Mouse (Mus musculus) forebrain, embryonic 12.5 days (tissue): ENCODE measurements around the gene Mff. TPM values are rescaled to one million over a fixed set of nuclear protein-coding genes. Genes with fewer than 3 reads are reported as not detected.

Source experiments
- ATAC-seq: fragments of 200-750 bp; cut with Nextera tagmentation; 2 replicates; pipeline ENCODE4 v1.8.0; 2017; ENCODE audit warnings: moderate TSS enrichment; ENCODE audit not compliant: low FRiP score
- H3K27ac ChIP-seq: fragments of 300-500 bp; sonication (generic); 2 replicates; pipeline ENCODE4 v1.5.1; 2016; ENCODE audit warnings: mild to moderate bottlenecking
- H3K27me3 ChIP-seq: fragments of 300-500 bp; sonication (generic); 2 replicates; pipeline ENCODE4 v1.6.1; 2016; ENCODE audit warnings: mild to moderate bottlenecking
- H3K36me3 ChIP-seq: fragments of 300-500 bp; sonication (generic); replicated peaks from 2 replicates; pipeline ENCODE4 v1.6.1; 2016; ENCODE audit warnings: mild to moderate bottlenecking
- H3K4me1 ChIP-seq: fragments of 300-500 bp; sonication (generic); 2 replicates; pipeline ENCODE4 v1.6.1; 2016
- H3K4me2 ChIP-seq: fragments of 300-500 bp; sonication (generic); 2 replicates; pipeline ENCODE4 v1.6.1; 2016; ENCODE audit warnings: mild to moderate bottlenecking, moderate library complexity
- H3K4me3 ChIP-seq: fragments of 300-500 bp; sonication (generic); replicated peaks from 2 replicates; pipeline ENCODE4 v1.5.1; 2016; ENCODE audit warnings: mild to moderate bottlenecking
- H3K9ac ChIP-seq: fragments of 300-500 bp; sonication (generic); 2 replicates; pipeline ENCODE4 v1.6.1; 2016; ENCODE audit warnings: mild to moderate bottlenecking
- H3K9me3 ChIP-seq: fragments of 300-500 bp; sonication (generic); 2 replicates; pipeline ENCODE4 v1.6.1; 2016
- WGBS: fragments of 180-500 bp; shearing (Covaris S2); methylation state at CpG from one replicate; pipeline ENCODE4 v1.1.7; 2016; 5-methylcytosine and 5-hydroxymethylcytosine counted together
- polyA plus RNA-seq: library from polyadenylated mRNA; unstranded; fragments of >200 nt; fragmentation: Nextera tagmentation; extraction: Ambion mirVana; gene quantifications from 2 replicates; pipeline ENCODE4 v1.2.1, GENCODE M21; 2016

Mff gene
- polyA plus RNA-seq, 1 experiment from 2014 or later, result 285 TPM

- Histone ChIP-seq H3K9me3 (no peaks in the 10 kb centered on the region), H3K36me3 (peaks cover 20% of the 10 kb centered on the region), H3K4me3 (no peak overlapping the region), H3K4me1 (no peaks in the 10 kb centered on the region), H3K27me3 (no peaks in the 10 kb centered on the region), H3K9ac (no peak overlapping the region), H3K27ac (no peak overlapping the region), H3K4me2 (no peak overlapping the region)
- 93% methylated on average over 3 of the region's 3 CpGs for WGBS
- ATAC-seq, result no peak
Observed at GRCm38 (mm10) chr1:82743962-82744361, 19.3 kb downstream of the Mff start.

GRCm38 (mm10) chr1:82746408-82746807 lies 21.7 kb downstream of the Mff start:
- Histone ChIP-seq H3K9ac (no peak overlapping the region), H3K4me2 (no peak overlapping the region), H3K9me3 (no peaks in the 10 kb centered on the region), H3K4me3 (no peak overlapping the region), H3K4me1 (no peaks in the 10 kb centered on the region), H3K27ac (no peak overlapping the region), H3K27me3 (no peaks in the 10 kb centered on the region), H3K36me3 (peaks cover 17% of the 10 kb centered on the region)
- 89% methylated on average over 4 of the region's 4 CpGs for WGBS
- ATAC-seq, result no peak

GRCm38 (mm10) chr1:82747714-82748452 lies 23.2 kb downstream of the Mff start:
- H3K4me2 ChIP-seq, result no peak overlapping the region
- no peaks in the 10 kb centered on the region for H3K27me3 ChIP-seq
- no peak overlapping the region for H3K9ac ChIP-seq
- H3K36me3 ChIP-seq, result peaks cover 16% of the 10 kb centered on the region
- 86% methylated on average over 2 of the region's 2 CpGs for WGBS
- no peak for ATAC-seq
- no peaks in the 10 kb centered on the region for H3K9me3 ChIP-seq
- H3K4me1 ChIP-seq, result no peaks in the 10 kb centered on the region
- H3K4me3 ChIP-seq, result no peak overlapping the region
- no peak overlapping the region for H3K27ac ChIP-seq

- H3K4me1 ChIP-seq, result no peaks in the 10 kb centered on the region
- no peaks in the 10 kb centered on the region for H3K27me3 ChIP-seq
- no peaks in the 10 kb centered on the region for H3K9me3 ChIP-seq
- WGBS, result 88% methylated on average over 1 of the region's 1 CpGs
- H3K27ac ChIP-seq, result no peak overlapping the region
- H3K4me3 ChIP-seq, result no peak overlapping the region
- no peak overlapping the region for H3K4me2 ChIP-seq
- no peak for ATAC-seq
- no peak overlapping the region for H3K9ac ChIP-seq
- peaks cover 24% of the 10 kb centered on the region for H3K36me3 ChIP-seq
Observed at GRCm38 (mm10) chr1:82759520-82759919, 34.8 kb downstream of the Mff start.

- Histone ChIP-seq H3K36me3 (peaks cover 7% of the 10 kb centered on the region), H3K4me3 (no peak overlapping the region), H3K9ac (no peak overlapping the region), H3K27me3 (no peaks in the 10 kb centered on the region), H3K27ac (no peak overlapping the region), H3K4me2 (no peak overlapping the region), H3K9me3 (no peaks in the 10 kb centered on the region), H3K4me1 (no peaks in the 10 kb centered on the region)
- no peak for ATAC-seq
- WGBS, result 92% methylated on average over 8 of the region's 8 CpGs
Observed at GRCm38 (mm10) chr1:82761454-82762169, 36.9 kb downstream of the Mff start.

- 85% methylated on average over 1 of the region's 1 CpGs for WGBS
- Histone ChIP-seq H3K4me1 (no peaks in the 10 kb centered on the region), H3K27me3 (no peaks in the 10 kb centered on the region), H3K4me2 (no peak overlapping the region), H3K4me3 (no peak overlapping the region), H3K9me3 (no peaks in the 10 kb centered on the region), H3K27ac (no peak overlapping the region), H3K9ac (no peak overlapping the region), H3K36me3 (peaks cover 7% of the 10 kb centered on the region)
- no peak for ATAC-seq
Observed at GRCm38 (mm10) chr1:82762274-82762673, 37.6 kb downstream of the Mff start.

GRCm38 (mm10) chr1:82766227-82766626 lies 41.5 kb downstream of the Mff start:
- WGBS, result 81% methylated on average over 1 of the region's 1 CpGs
- H3K4me3 ChIP-seq, result no peak overlapping the region
- no peaks in the 10 kb centered on the region for H3K9me3 ChIP-seq
- H3K36me3 ChIP-seq, result peaks cover 7% of the 10 kb centered on the region
- ATAC-seq, result no peak
- H3K4me2 ChIP-seq, result no peak overlapping the region
- no peaks in the 10 kb centered on the region for H3K4me1 ChIP-seq
- H3K9ac ChIP-seq, result no peak overlapping the region
- H3K27me3 ChIP-seq, result no peaks in the 10 kb centered on the region
- H3K27ac ChIP-seq, result no peak overlapping the region

GRCm38 (mm10) chr1:82766641-82767040 lies 42.0 kb downstream of the Mff start:
- Histone ChIP-seq H3K27me3 (no peaks in the 10 kb centered on the region), H3K9ac (no peak overlapping the region), H3K4me1 (no peaks in the 10 kb centered on the region), H3K9me3 (no peaks in the 10 kb centered on the region), H3K4me3 (no peak overlapping the region), H3K4me2 (no peak overlapping the region), H3K27ac (no peak overlapping the region), H3K36me3 (peaks cover 7% of the 10 kb centered on the region)
- 85% methylated on average over 4 of the region's 4 CpGs for WGBS
- no peak for ATAC-seq

GRCm38 (mm10) chr1:82768269-82768668 lies 43.6 kb downstream of the Mff start, which contains the start of gene Tm4sf20:
Gene Tm4sf20, minus strand, starts transcription at chr1:82768461.
- H3K9ac ChIP-seq, result no peak within 1 kb of the TSS

GRCm38 (mm10) chr1:82771022-82771586 lies 46.4 kb downstream of the Mff start, which contains the start of gene Gm47791:
Gene Gm47791, minus strand, starts transcription at chr1:82771243.
- no peak within 1 kb of the TSS for H3K4me3 ChIP-seq
- no peak for ATAC-seq
- H3K36me3 ChIP-seq, result no peaks in the 10 kb centered on the region
- H3K27ac ChIP-seq, result no peak within 1 kb of the TSS
- no peak within 1 kb of the TSS for H3K4me2 ChIP-seq
- WGBS, result 93% methylated on average over 15 of the region's 15 CpGs
- H3K4me1 ChIP-seq, result no peaks in the 10 kb centered on the region
- no peak within 1 kb of the TSS for H3K9ac ChIP-seq
- no peaks in the 10 kb centered on the region for H3K27me3 ChIP-seq
- no peaks in the 10 kb centered on the region for H3K9me3 ChIP-seq

More at GRCm38 (mm10) chr1:82768269-82768668, 43.6 kb downstream of the Mff start, which contains the start of gene Tm4sf20:
- H3K27ac ChIP-seq, result no peak within 1 kb of the TSS
- H3K9me3 ChIP-seq, result no peaks in the 10 kb centered on the region
- WGBS, result 81% methylated on average over 5 of the region's 5 CpGs
- no peak for ATAC-seq
- H3K4me2 ChIP-seq, result no peak within 1 kb of the TSS
- no peaks in the 10 kb centered on the region for H3K4me1 ChIP-seq
- no peaks in the 10 kb centered on the region for H3K36me3 ChIP-seq
- no peak within 1 kb of the TSS for H3K4me3 ChIP-seq
- H3K27me3 ChIP-seq, result no peaks in the 10 kb centered on the region

- Histone ChIP-seq H3K36me3 (no peaks in the 10 kb centered on the region), H3K4me1 (no peaks in the 10 kb centered on the region), H3K4me2 (no peak overlapping the region), H3K9me3 (no peaks in the 10 kb centered on the region), H3K27ac (no peak overlapping the region), H3K9ac (no peak overlapping the region), H3K27me3 (no peaks in the 10 kb centered on the region), H3K4me3 (no peak overlapping the region)
- WGBS, result 90% methylated on average over 4 of the region's 4 CpGs
- no peak for ATAC-seq
Observed at GRCm38 (mm10) chr1:82772428-82772827, 47.7 kb downstream of the Mff start.

- H3K4me2 ChIP-seq, result no peak overlapping the region
- WGBS, result 71% methylated on average over 5 of the region's 5 CpGs
- H3K9ac ChIP-seq, result no peak overlapping the region
- no peaks in the 10 kb centered on the region for H3K4me1 ChIP-seq
- no peak overlapping the region for H3K27ac ChIP-seq
- H3K36me3 ChIP-seq, result no peaks in the 10 kb centered on the region
- no peaks in the 10 kb centered on the region for H3K9me3 ChIP-seq
- no peaks in the 10 kb centered on the region for H3K27me3 ChIP-seq
- H3K4me3 ChIP-seq, result no peak overlapping the region
- ATAC-seq, result no peak
Observed at GRCm38 (mm10) chr1:82773208-82773607, 48.5 kb downstream of the Mff start.
